Mouse (Mus musculus) E14TG2a.4 (cell line): ENCODE results near the gene Timm22.

Experiments used
- H3K27me3 ChIP-seq: 2 replicates; pipeline ENCODE4 v1.6.1; 2014; ENCODE audit warnings: low read length, control low read depth; ENCODE audit not compliant: insufficient read depth
- H3K36me3 ChIP-seq: 2 replicates; pipeline ENCODE4 v1.6.1; 2014; ENCODE audit warnings: low read length, control low read depth; ENCODE audit not compliant: insufficient read depth
- H3K4me1 ChIP-seq: replicated peaks from 2 replicates; pipeline ENCODE4 v1.6.1; 2014; ENCODE audit warnings: low read depth, low read length, control low read depth
- H3K4me3 ChIP-seq: replicated peaks from 2 replicates; pipeline ENCODE4 v1.5.1; 2014; ENCODE audit warnings: mild to moderate bottlenecking, low read length
- H3K9me3 ChIP-seq: 2 replicates; pipeline ENCODE4 v1.6.1; 2014; ENCODE audit warnings: low read length, control low read depth
- CTCF ChIP-seq: conservative IDR thresholded peaks from 2 replicates; pipeline ENCODE4 v1.5.1; 2014; ENCODE audit warnings: low read length
- NANOG ChIP-seq: IDR thresholded peaks from 2 replicates; pipeline ENCODE4 v1.6.1; 2014; ENCODE audit warnings: borderline replicate concordance, low read length, mixed read lengths
- POU5F1 ChIP-seq: IDR thresholded peaks from 2 replicates; pipeline ENCODE4 v1.6.1; 2014; ENCODE audit warnings: low read length, borderline replicate concordance

The Timm22 gene

GRCm38 (mm10) chr11:76429966-76430631 is 23.3 kb downstream of the Timm22 start:
- Histone ChIP-seq H3K4me1 (peaks cover 20% of the 10 kb centered on the region), H3K9me3 (no peaks in the 10 kb centered on the region), H3K27me3 (no peaks in the 10 kb centered on the region), H3K4me3 (no peak overlapping the region), H3K36me3 (peaks cover 28% of the 10 kb centered on the region)
- TF ChIP-seq POU5F1 = no peak

GRCm38 (mm10) chr11:76436009-76436408 is 29.3 kb downstream of the Timm22 start:
- Histone ChIP-seq H3K9me3 (no peaks in the 10 kb centered on the region), H3K4me1 (peaks cover 43% of the 10 kb centered on the region), H3K27me3 (peaks cover 16% of the 10 kb centered on the region), H3K36me3 (peaks cover 41% of the 10 kb centered on the region), H3K4me3 (no peak overlapping the region)
- TF ChIP-seq CTCF (no peak), NANOG (no peak), POU5F1 (no peak)

GRCm38 (mm10) chr11:76436864-76437437 is 30.2 kb downstream of the Timm22 start:
- H3K36me3 ChIP-seq = peaks cover 39% of the 10 kb centered on the region
- peaks cover 16% of the 10 kb centered on the region for H3K27me3 ChIP-seq
- no peaks in the 10 kb centered on the region for H3K9me3 ChIP-seq
- peaks cover 52% of the 10 kb centered on the region for H3K4me1 ChIP-seq
- H3K4me3 ChIP-seq = peak overlapping the region; percentile 80
- TF ChIP-seq CTCF = no peak
- no peak for TF ChIP-seq POU5F1
- TF ChIP-seq NANOG = no peak

GRCm38 (mm10) chr11:76439666-76440065 is 32.9 kb downstream of the Timm22 start:
- TF ChIP-seq CTCF (no peak), POU5F1 (no peak), NANOG (no peak)
- H3K4me1 ChIP-seq = peaks cover 70% of the 10 kb centered on the region
- peaks cover 16% of the 10 kb centered on the region for H3K27me3 ChIP-seq
- H3K4me3 ChIP-seq = no peak overlapping the region
- H3K36me3 ChIP-seq = peaks cover 40% of the 10 kb centered on the region
- H3K9me3 ChIP-seq = no peaks in the 10 kb centered on the region

- Histone ChIP-seq H3K36me3 (peaks cover 39% of the 10 kb centered on the region), H3K4me3 (no peak overlapping the region), H3K9me3 (no peaks in the 10 kb centered on the region), H3K4me1 (peaks cover 80% of the 10 kb centered on the region), H3K27me3 (no peaks in the 10 kb centered on the region)
- no peak for TF ChIP-seq NANOG
- no peak for TF ChIP-seq CTCF
- no peak for TF ChIP-seq POU5F1
Observed at GRCm38 (mm10) chr11:76445459-76445858, 38.7 kb downstream of the Timm22 start.

- Histone ChIP-seq H3K36me3 (peaks cover 44% of the 10 kb centered on the region), H3K27me3 (no peaks in the 10 kb centered on the region), H3K9me3 (no peaks in the 10 kb centered on the region), H3K4me1 (peaks cover 72% of the 10 kb centered on the region), H3K4me3 (no peak overlapping the region)
- no peak for TF ChIP-seq NANOG
Observed at GRCm38 (mm10) chr11:76446251-76446650, 39.5 kb downstream of the Timm22 start.

- H3K4me3 ChIP-seq = no peak overlapping the region
- no peak for TF ChIP-seq CTCF
- no peak for TF ChIP-seq NANOG
- no peak for TF ChIP-seq POU5F1
- H3K4me1 ChIP-seq = peaks cover 45% of the 10 kb centered on the region
- no peaks in the 10 kb centered on the region for H3K9me3 ChIP-seq
- no peaks in the 10 kb centered on the region for H3K27me3 ChIP-seq
- peaks cover 54% of the 10 kb centered on the region for H3K36me3 ChIP-seq
Observed at GRCm38 (mm10) chr11:76449520-76450201, 42.9 kb downstream of the Timm22 start.

- no peak overlapping the region for H3K4me3 ChIP-seq
- peaks cover 58% of the 10 kb centered on the region for H3K36me3 ChIP-seq
- H3K27me3 ChIP-seq = no peaks in the 10 kb centered on the region
- TF ChIP-seq CTCF = no peak
- TF ChIP-seq POU5F1 = no peak
- no peak for TF ChIP-seq NANOG
- H3K9me3 ChIP-seq = no peaks in the 10 kb centered on the region
- peaks cover 44% of the 10 kb centered on the region for H3K4me1 ChIP-seq
Observed at GRCm38 (mm10) chr11:76450202-76450561, 43.4 kb downstream of the Timm22 start.
